Mouse (Mus musculus) intestine, embryonic 15.5 days (tissue): ENCODE results near the gene Crxos. TPM values are rescaled to one million over a fixed set of nuclear protein-coding genes. Genes with fewer than 3 reads are reported as not detected.
A peak's percentile ranks its signal among the peaks of the same experiment; 100 is the strongest.

Experiments
- ATAC-seq: fragments of 200-750 bp; cut with Nextera tagmentation; 2 replicates; pipeline ENCODE4 v1.8.0; 2017; ENCODE audit warnings: moderate TSS enrichment, moderate library complexity
- H3K27ac ChIP-seq: fragments of 300-500 bp; sonication (generic); 2 replicates; pipeline ENCODE4 v1.5.1; 2015; ENCODE audit warnings: mild to moderate bottlenecking, inconsistent platforms
- H3K27me3 ChIP-seq: fragments of 300-500 bp; sonication (generic); replicated peaks from 2 replicates; pipeline ENCODE4 v1.6.1; 2015; ENCODE audit warnings: inconsistent platforms
- H3K36me3 ChIP-seq: fragments of 300-500 bp; sonication (generic); 2 replicates; pipeline ENCODE4 v1.6.1; 2015; ENCODE audit warnings: inconsistent platforms
- H3K4me1 ChIP-seq: fragments of 300-500 bp; sonication (generic); replicated peaks from 2 replicates; pipeline ENCODE4 v1.6.1; 2015; ENCODE audit warnings: inconsistent platforms
- H3K4me2 ChIP-seq: fragments of 300-500 bp; sonication (generic); replicated peaks from 2 replicates; pipeline ENCODE4 v1.6.1; 2015; ENCODE audit warnings: mild to moderate bottlenecking, inconsistent platforms
- H3K4me3 ChIP-seq: fragments of 300-500 bp; sonication (generic); replicated peaks from 2 replicates; pipeline ENCODE4 v1.5.1; 2015; ENCODE audit warnings: inconsistent platforms
- H3K9ac ChIP-seq: fragments of 300-500 bp; sonication (generic); 2 replicates; pipeline ENCODE4 v1.6.1; 2015; ENCODE audit warnings: inconsistent platforms
- H3K9me3 ChIP-seq: fragments of 300-500 bp; sonication (generic); 2 replicates; pipeline ENCODE4 v1.6.1; 2016; ENCODE audit warnings: inconsistent platforms
- WGBS: fragments of 180-500 bp; shearing (Covaris S2); methylation state at CpG from one replicate; pipeline ENCODE4 v1.1.7; 2015; 5-methylcytosine and 5-hydroxymethylcytosine counted together
- polyA plus RNA-seq: library from polyadenylated mRNA; unstranded; fragments of >200 nt; fragmentation: Nextera tagmentation; extraction: Ambion mirVana; gene quantifications from 2 replicates; pipeline ENCODE4 v1.2.1, GENCODE M21; 2015

The Crxos gene
- polyA plus RNA-seq, 1 experiment from 2014 or later, result not detected

- 65% methylated on average over 2 of the region's 2 CpGs for WGBS
- Histone ChIP-seq H3K9me3 (no peaks in the 10 kb centered on the region), H3K27me3 (no peaks in the 10 kb centered on the region), H3K4me2 (no peak overlapping the region), H3K4me3 (no peak overlapping the region), H3K9ac (no peak overlapping the region), H3K27ac (no peak overlapping the region), H3K4me1 (no peaks in the 10 kb centered on the region), H3K36me3 (no peaks in the 10 kb centered on the region)
- no peak for ATAC-seq
Measured at GRCm38 (mm10) chr7:15930543-15930942, 48.1 kb downstream of the Crxos start.

- WGBS, result 71% methylated on average over 3 of the region's 3 CpGs
- ATAC-seq, result no peak
- H3K36me3 ChIP-seq, result no peaks in the 10 kb centered on the region
Measured at GRCm38 (mm10) chr7:15931635-15932034, 49.2 kb downstream of the Crxos start.

DNA sequence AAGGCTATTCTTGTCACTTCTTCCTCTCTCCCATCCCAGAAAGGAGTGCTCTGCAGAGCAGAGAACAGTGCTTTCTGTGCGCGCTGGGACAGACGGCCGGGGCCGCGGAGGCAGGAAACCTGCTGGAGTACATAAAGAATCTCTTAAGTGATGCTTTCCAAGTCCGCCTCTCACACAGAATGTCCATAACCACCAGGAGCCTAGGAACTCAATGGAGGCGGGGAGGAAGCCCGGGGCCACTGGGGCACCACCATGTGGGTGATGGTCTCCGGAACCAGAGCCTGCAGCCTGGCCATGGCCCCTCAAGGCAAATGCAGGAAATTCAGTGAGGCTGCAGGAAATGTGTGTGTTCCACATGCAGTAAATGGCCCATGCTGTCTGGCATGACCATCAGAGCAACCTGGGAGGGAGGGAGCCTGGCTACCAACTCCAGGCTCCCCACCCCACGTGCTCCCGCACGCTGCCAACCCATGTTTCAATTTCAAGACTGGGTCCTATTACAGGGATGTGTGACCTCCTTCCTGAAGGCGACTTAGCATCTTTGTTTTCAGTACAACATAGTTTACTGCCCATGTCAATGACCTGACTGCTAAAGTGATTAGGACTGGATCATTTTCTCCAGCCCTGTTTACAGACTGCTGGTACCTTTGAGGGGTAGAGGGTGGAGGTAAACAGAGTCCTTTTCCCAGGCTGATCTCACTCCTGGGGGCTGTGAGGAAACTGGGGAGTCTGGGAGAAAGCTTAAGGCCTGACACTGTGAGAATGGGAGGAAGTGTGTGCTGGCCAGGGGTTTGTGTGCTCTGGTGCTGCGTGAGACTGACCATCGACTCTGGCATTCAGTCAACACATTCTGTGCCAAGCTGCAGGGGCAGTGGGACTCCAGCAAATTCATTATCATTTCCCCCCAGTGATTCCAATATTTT lies 51.3 kb downstream of the Crxos start:
- ATAC-seq, result no peak
- H3K9ac ChIP-seq, result no peak overlapping the region
- 52% methylated on average over 16 of the region's 16 CpGs for WGBS
- H3K4me2 ChIP-seq, result no peak overlapping the region
- H3K27ac ChIP-seq, result peak overlapping the region; percentile 23; the same call in 1 of the 2 replicates
- H3K4me3 ChIP-seq, result no peak overlapping the region
- H3K27me3 ChIP-seq, result no peaks in the 10 kb centered on the region
- no peaks in the 10 kb centered on the region for H3K9me3 ChIP-seq
- H3K36me3 ChIP-seq, result peaks cover 16% of the 10 kb centered on the region
- no peaks in the 10 kb centered on the region for H3K4me1 ChIP-seq

More at GRCm38 (mm10) chr7:15931635-15932034, 49.2 kb downstream of the Crxos start:
- no peaks in the 10 kb centered on the region for H3K9me3 ChIP-seq
- H3K4me1 ChIP-seq, result no peaks in the 10 kb centered on the region
- no peak overlapping the region for H3K4me2 ChIP-seq
- no peak overlapping the region for H3K27ac ChIP-seq
- H3K9ac ChIP-seq, result no peak overlapping the region
- H3K27me3 ChIP-seq, result no peaks in the 10 kb centered on the region
- no peak overlapping the region for H3K4me3 ChIP-seq

DNA sequence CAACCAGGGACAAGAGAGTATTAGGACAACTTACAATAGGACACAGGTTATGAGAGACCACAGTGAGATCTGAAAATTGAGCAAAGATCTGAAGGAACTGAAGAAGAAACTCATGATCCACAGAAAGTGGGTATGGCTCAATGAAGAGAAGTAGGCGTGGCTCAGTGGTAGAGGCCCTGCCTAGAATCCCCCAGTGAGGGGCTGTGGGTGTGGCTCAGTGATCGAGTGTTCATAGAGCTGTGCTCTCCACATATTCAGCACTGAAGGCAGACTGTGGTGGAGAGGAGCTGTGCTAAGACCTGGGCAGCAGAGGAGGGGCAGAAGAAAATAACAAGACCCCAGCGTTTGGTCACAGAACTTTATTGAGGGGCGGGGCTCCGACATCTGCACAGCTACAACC lies 55.1 kb downstream of the Crxos start:
- Histone ChIP-seq H3K4me3 (no peak overlapping the region), H3K4me1 (no peaks in the 10 kb centered on the region), H3K9me3 (no peaks in the 10 kb centered on the region), H3K9ac (no peak overlapping the region), H3K27ac (no peak overlapping the region), H3K27me3 (no peaks in the 10 kb centered on the region), H3K4me2 (no peak overlapping the region), H3K36me3 (peaks cover 51% of the 10 kb centered on the region)
- WGBS, result 83% methylated on average over 5 of the region's 5 CpGs
- ATAC-seq, result no peak

GRCm38 (mm10) chr7:15938621-15939020 lies 56.2 kb downstream of the Crxos start:
- Histone ChIP-seq H3K4me2 (no peak overlapping the region), H3K36me3 (peaks cover 60% of the 10 kb centered on the region), H3K4me1 (no peaks in the 10 kb centered on the region), H3K27me3 (no peaks in the 10 kb centered on the region), H3K9me3 (no peaks in the 10 kb centered on the region), H3K4me3 (no peak overlapping the region), H3K9ac (no peak overlapping the region), H3K27ac (no peak overlapping the region)
- ATAC-seq, result no peak
- WGBS, result 98% methylated on average over 3 of the region's 3 CpGs

GRCm38 (mm10) chr7:15944311-15944710 lies 61.9 kb downstream of the Crxos start:
- WGBS, result 89% methylated on average over 1 of the region's 1 CpGs
- Histone ChIP-seq H3K36me3 (peaks cover 41% of the 10 kb centered on the region), H3K9me3 (no peaks in the 10 kb centered on the region), H3K4me2 (0 out of 2 replicates have a peak overlapping the region, but pooled peaks have one; percentile 71), H3K4me3 (no peak overlapping the region), H3K4me1 (peaks cover 19% of the 10 kb centered on the region), H3K9ac (0 out of 2 replicates have a peak overlapping the region, but pooled peaks have one; percentile 71), H3K27ac (no peak overlapping the region), H3K27me3 (no peaks in the 10 kb centered on the region)
- no peak for ATAC-seq

GRCm38 (mm10) chr7:15945211-15945610 lies 62.8 kb downstream of the Crxos start:
- Histone ChIP-seq H3K36me3 (peaks cover 33% of the 10 kb centered on the region), H3K4me1 (peaks cover 19% of the 10 kb centered on the region), H3K4me2 (peak overlapping the region; percentile 71), H3K9ac (peak overlapping the region; percentile 71), H3K27ac (no peak overlapping the region; the same call in 1 of the 2 replicates), H3K27me3 (no peaks in the 10 kb centered on the region), H3K9me3 (no peaks in the 10 kb centered on the region), H3K4me3 (peak overlapping the region; percentile 68)
- no peak for ATAC-seq
- 5% methylated on average over 8 of the region's 8 CpGs for WGBS

DNA sequence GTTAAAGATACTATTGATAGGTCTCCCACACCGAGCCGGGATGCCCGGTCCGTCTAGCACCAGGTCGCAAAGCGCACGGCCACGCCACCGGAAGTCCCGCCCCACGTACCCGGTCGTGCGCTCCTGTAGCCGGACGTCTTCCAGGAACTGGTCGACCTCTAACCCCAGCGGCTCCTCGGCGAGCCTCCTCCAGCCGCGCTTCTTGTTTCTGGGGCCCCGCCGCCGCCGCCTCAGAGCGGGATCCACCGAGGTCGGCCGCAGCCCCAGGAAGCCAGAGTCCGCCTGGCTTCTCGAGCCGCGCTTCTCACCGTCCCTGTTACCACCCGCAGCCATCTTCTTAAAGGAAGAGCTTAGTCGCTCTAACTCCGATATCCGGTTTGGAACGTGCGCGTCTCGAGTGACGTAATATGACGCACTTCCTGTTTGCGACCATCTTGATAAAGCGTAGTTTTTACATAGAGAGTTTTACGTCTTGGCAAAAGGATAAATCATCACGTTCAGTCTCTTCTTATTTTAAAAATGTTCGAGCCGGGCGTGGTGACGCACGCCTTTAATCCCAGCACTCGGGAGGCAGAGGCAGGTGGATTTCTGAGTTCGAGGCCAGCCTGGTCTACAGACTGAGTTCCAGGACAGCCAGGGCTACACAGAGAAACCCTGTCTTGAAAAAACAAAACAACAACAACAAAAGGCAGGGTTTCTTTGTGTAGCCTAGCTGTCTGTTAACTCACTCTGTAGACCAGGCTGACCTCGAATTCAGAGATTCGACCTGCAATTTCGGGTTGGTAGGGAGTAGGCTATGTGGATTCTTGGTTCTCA lies 63.5 kb downstream of the Crxos start, which contains the start of gene Nop53:
Nop53 (minus strand) TSS at position 354 of the 816 bp plus-strand sequence.
- 2% methylated on average over 59 of the region's 59 CpGs for WGBS
- Histone ChIP-seq H3K27me3 (no peaks in the 10 kb centered on the region), H3K4me2 (peak within 1 kb of the TSS; percentile 71), H3K36me3 (peaks cover 31% of the 10 kb centered on the region), H3K9ac (peak within 1 kb of the TSS; percentile 71), H3K9me3 (no peaks in the 10 kb centered on the region), H3K27ac (peak within 1 kb of the TSS; percentile 95), H3K4me1 (peaks cover 19% of the 10 kb centered on the region), H3K4me3 (peak within 1 kb of the TSS; percentile 68)
- ATAC-seq, result peak; percentile 94

- Histone ChIP-seq H3K27me3 (no peaks in the 10 kb centered on the region), H3K4me3 (no peak overlapping the region; the same call in 1 of the 2 replicates), H3K4me1 (peaks cover 19% of the 10 kb centered on the region), H3K4me2 (no peak overlapping the region; the same call in 1 of the 2 replicates), H3K9ac (no peak overlapping the region), H3K36me3 (peaks cover 16% of the 10 kb centered on the region), H3K27ac (no peak overlapping the region), H3K9me3 (no peaks in the 10 kb centered on the region)
- no peak for ATAC-seq
- WGBS, result 46% methylated on average over 4 of the region's 4 CpGs
Measured at GRCm38 (mm10) chr7:15947653-15948260, 65.3 kb downstream of the Crxos start.

DNA sequence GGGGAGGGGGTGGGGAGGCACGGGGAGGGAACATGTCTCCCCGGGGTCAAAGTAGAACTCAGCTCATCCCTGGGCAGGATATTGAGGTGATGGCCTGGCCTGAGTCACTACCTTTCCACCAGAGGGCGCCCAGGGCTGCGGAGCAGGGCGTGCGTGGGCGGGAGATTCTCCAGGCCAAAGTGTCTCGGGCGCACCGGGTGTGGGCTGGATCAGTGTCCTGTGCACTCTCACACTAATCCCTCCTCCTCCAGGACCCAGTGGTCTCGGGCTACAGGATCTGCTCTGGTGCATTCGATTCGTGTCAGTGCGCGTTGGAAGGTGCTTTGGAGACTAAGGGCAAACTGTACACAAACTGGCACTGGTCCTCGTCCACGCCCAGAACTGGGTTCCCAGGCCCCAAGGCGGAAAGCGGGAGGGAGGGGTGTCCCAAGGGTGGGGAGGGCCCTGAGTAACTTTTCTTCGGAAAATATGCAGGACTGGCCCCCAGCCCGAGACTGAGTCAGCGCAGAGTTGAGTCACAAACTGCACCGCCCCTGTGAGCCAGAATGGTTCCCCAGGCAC lies 66.0 kb downstream of the Crxos start:
- H3K36me3 ChIP-seq, result peaks cover 12% of the 10 kb centered on the region
- peak overlapping the region; percentile 26 for H3K4me3 ChIP-seq
- H3K9ac ChIP-seq, result peak overlapping the region; percentile 34; the same call in 1 of the 2 replicates
- ATAC-seq, result peak; percentile 77
- H3K4me2 ChIP-seq, result peak overlapping the region; percentile 71
- no peaks in the 10 kb centered on the region for H3K9me3 ChIP-seq
- peaks cover 19% of the 10 kb centered on the region for H3K4me1 ChIP-seq
- 2% methylated on average over 23 of the region's 23 CpGs for WGBS
- H3K27ac ChIP-seq, result peak overlapping the region; percentile 56; the same call in 1 of the 2 replicates
- no peaks in the 10 kb centered on the region for H3K27me3 ChIP-seq

DNA sequence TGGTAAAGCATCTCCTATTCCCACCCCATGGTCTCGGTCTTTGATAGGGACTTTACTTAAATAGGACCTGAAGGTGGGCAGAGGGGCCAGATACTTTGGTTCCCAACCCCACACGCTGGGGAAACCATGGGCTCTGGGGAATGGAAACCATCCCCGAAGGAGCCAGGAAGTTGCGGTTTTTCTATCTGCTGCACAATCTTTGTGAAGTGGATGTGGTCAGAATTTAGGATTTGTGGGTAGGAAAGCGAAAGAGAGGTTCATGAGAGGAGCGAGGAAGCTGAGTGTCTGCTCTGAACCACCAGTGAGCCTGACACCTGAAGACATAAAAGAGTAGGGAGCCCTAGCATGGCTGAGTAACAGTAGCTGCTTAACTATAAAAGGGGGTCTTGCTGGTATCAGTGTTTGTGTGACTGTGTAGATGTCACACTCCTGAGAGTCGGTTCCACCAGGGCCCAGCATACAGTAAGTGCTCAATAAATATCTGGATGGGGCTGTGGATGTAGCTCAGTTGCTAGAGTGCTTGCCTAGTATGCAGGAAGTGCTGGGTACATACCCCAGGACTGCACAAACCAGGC lies 66.9 kb downstream of the Crxos start:
- H3K36me3 ChIP-seq, result peaks cover 16% of the 10 kb centered on the region
- H3K27ac ChIP-seq, result 0 out of 2 replicates have a peak overlapping the region, but pooled peaks have one; percentile 56
- H3K4me3 ChIP-seq, result no peak overlapping the region
- H3K9ac ChIP-seq, result 0 out of 2 replicates have a peak overlapping the region, but pooled peaks have one; percentile 34
- no peaks in the 10 kb centered on the region for H3K9me3 ChIP-seq
- peak overlapping the region; percentile 71; the same call in 1 of the 2 replicates for H3K4me2 ChIP-seq
- WGBS, result 86% methylated on average over 7 of the region's 7 CpGs
- no peaks in the 10 kb centered on the region for H3K27me3 ChIP-seq
- ATAC-seq, result no peak
- H3K4me1 ChIP-seq, result peaks cover 18% of the 10 kb centered on the region
